Mouse (Mus musculus): Measurements from ENCODE around the gene Trip11. TPM values are rescaled to one million over a fixed set of nuclear protein-coding genes. Genes with fewer than 3 reads are reported as not detected.
"Not testable (repeated sequence)": the region's sequence is repeated elsewhere in the genome, so short reads cannot be mapped to it uniquely, and the experiment has no call there.

The Trip11 gene
- polyA plus RNA-seq (2014; fragmentation: Nextera tagmentation; extraction: Ambion mirVana) = 10.8 and 14.2 TPM in 2 replicates

GRCm38 (mm10) chr12:101912626-101913490 is at the start of gene Trip11:
Gene Trip11 (minus strand): TSS chr12:101913267.
- H3K4me1 ChIP-seq (ENCODE audit: control insufficient read depth, insufficient read depth, low read length) = no peaks in the 10 kb centered on the region
- H3K27ac ChIP-seq (replicated peaks; ENCODE audit: low read depth, low read length) = 0 out of 2 replicates have a peak within 1 kb of the TSS, but pooled peaks have one; percentile 11
- under 1% methylated on average over 69 of the region's 69 CpGs for WGBS
- H3K4me3 ChIP-seq (ENCODE audit: low read depth, low read length) = peak within 1 kb of the TSS; percentile 73
- no peaks in the 10 kb centered on the region for H3K36me3 ChIP-seq (replicated peaks; ENCODE audit: control insufficient read depth, insufficient read depth, low read depth, low read length)
- H3K9ac ChIP-seq (replicated peaks; ENCODE audit: low read length) = peak within 1 kb of the TSS; percentile 72
- DNase-seq (ENCODE audit: low spot score) (peak; percentile 91), ATAC-seq (replicated peaks; ENCODE audit: insufficient number of reproducible peaks, low FRiP score, low TSS enrichment, low read depth) (peak; percentile 96)
- H3K27me3 ChIP-seq (ENCODE audit: control insufficient read depth, insufficient read depth, low read length) = no peaks in the 10 kb centered on the region
- peak within 1 kb of the TSS; percentile 48 for H3K4me2 ChIP-seq (ENCODE audit: low read depth, low read length)
- no peaks in the 10 kb centered on the region for H3K9me3 ChIP-seq (replicated peaks; ENCODE audit: control insufficient read depth, low read length)

DNA sequence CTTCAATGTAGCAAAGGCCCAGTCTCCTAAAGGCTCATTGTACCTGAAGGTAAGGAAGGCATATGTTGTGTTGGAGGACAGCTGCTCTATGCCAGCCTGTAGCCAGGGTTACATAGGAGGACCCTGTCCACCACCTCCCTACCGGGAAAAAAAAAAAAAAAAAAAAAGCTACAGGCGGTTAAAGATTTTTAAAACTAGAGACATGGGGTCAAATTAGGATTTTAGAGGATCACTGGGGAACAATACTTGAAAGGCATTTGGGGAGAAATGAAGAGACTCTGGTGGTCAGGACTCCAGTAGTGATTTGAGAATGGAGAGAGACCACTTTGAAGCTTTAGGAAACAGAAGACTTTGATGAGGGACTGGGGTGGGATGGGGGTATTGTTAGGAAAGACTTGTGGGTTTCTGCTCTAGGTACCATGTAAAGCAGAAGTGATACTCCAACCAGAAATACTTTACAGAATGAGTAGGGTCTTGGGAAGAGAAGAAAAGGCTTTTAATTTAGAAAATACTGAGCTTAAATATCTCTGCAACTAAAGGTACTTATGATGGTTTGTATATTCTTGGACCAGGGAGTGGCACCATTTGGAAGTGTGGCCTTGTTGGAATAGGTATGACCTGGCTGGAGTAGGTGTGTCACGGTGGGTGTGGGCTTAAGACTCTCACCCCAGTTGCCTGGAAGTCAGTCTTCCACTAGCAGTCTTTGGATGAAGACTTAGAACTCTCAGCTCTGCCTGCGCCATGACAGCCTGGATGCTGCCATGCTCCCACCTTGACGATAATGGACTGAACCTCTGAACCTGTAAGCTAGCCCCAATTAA is 46.1 kb upstream of the Trip11 start:
- not testable (repeated sequence) for H3K4me1 ChIP-seq (ENCODE audit: control insufficient read depth, insufficient read depth, low read length); ATAC-seq (replicated peaks; ENCODE audit: insufficient number of reproducible peaks, low FRiP score, low TSS enrichment, low read depth); H3K9me3 ChIP-seq (replicated peaks; ENCODE audit: control insufficient read depth, low read length); DNase-seq (ENCODE audit: low spot score); H3K36me3 ChIP-seq (replicated peaks; ENCODE audit: control insufficient read depth, insufficient read depth, low read depth, low read length); H3K4me2 ChIP-seq (ENCODE audit: low read depth, low read length); H3K4me3 ChIP-seq (ENCODE audit: low read depth, low read length); H3K27me3 ChIP-seq (ENCODE audit: control insufficient read depth, insufficient read depth, low read length); H3K27ac ChIP-seq (replicated peaks; ENCODE audit: low read depth, low read length); H3K9ac ChIP-seq (replicated peaks; ENCODE audit: low read length)
- WGBS = 91% methylated on average over 5 of the region's 5 CpGs

DNA sequence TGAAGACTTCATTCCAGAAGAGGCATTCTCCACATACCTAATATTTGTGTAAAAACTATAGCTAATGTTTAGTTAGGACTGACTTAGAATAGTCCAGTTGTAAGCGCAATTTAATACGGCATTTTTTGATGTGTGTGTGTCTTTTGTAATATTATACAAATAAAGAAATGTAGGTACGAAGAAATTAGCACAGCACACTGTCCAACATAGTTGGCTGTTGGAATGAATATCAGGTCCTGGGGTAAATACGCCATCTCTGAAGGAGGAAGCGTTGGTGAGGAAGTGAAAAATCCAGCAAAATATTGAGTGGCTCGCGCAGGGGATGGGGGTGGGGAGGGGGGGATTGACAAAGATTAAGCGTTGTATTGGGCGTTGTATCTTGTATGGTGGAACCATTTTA is 45.5 kb upstream of the Trip11 start:
- H3K4me3 ChIP-seq (ENCODE audit: low read depth, low read length) = no peak overlapping the region
- H3K27me3 ChIP-seq (ENCODE audit: control insufficient read depth, insufficient read depth, low read length) = no peaks in the 10 kb centered on the region
- ATAC-seq (replicated peaks; ENCODE audit: insufficient number of reproducible peaks, low FRiP score, low TSS enrichment, low read depth) (no peak; the same call in 1 of the 2 replicates), DNase-seq (ENCODE audit: low spot score) (no peak)
- no peaks in the 10 kb centered on the region for H3K4me1 ChIP-seq (ENCODE audit: control insufficient read depth, insufficient read depth, low read length)
- no peak overlapping the region for H3K9ac ChIP-seq (replicated peaks; ENCODE audit: low read length)
- H3K9me3 ChIP-seq (replicated peaks; ENCODE audit: control insufficient read depth, low read length) = no peaks in the 10 kb centered on the region
- no peak overlapping the region; the same call in 1 of the 2 replicates for H3K4me2 ChIP-seq (ENCODE audit: low read depth, low read length)
- H3K36me3 ChIP-seq (replicated peaks; ENCODE audit: control insufficient read depth, insufficient read depth, low read depth, low read length) = no peaks in the 10 kb centered on the region
- no peak overlapping the region for H3K27ac ChIP-seq (replicated peaks; ENCODE audit: low read depth, low read length)
- WGBS = 56% methylated on average over 9 of the region's 9 CpGs

DNA sequence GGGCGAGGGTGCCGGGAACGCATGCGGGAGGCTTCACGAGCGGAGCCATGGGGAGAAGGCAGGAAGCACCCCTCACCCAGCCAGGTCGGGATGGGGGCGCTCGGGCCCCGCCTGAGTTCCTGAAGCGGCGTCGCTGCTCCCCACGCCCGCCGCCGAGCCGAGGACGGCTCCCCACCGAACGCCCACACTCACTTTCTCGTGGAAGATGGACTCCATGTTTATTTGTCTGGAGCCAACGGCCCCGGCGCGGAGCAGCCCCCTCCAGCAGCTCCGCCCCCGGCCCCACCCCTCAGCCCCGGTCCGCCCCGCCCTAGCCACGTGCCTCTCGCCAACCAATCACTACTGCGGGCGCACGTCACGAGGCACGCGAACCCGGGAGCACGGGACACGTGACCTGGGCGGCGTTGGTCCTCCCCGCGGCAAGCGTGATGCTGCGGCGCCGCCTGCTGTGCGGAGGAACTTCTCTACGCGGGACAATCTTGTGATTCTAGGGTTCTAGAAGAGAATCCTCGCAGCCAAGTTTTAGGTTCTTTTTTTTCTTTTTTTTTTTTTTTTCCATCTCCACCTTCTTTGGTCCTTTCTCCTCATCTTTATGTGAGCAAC is 45.0 kb upstream of the Trip11 start, which contains the start of gene Atxn3:
Gene Atxn3, minus strand, starts transcription at position 305 of the 603 bp plus-strand sequence.
- Histone ChIP-seq H3K4me1 (ENCODE audit: control insufficient read depth, insufficient read depth, low read length) (no peaks in the 10 kb centered on the region), H3K4me2 (ENCODE audit: low read depth, low read length) (peak within 1 kb of the TSS; percentile 44), H3K27ac (replicated peaks; ENCODE audit: low read depth, low read length) (no peak within 1 kb of the TSS), H3K27me3 (ENCODE audit: control insufficient read depth, insufficient read depth, low read length) (no peaks in the 10 kb centered on the region), H3K4me3 (ENCODE audit: low read depth, low read length) (peak within 1 kb of the TSS; percentile 92), H3K9me3 (replicated peaks; ENCODE audit: control insufficient read depth, low read length) (no peaks in the 10 kb centered on the region), H3K9ac (replicated peaks; ENCODE audit: low read length) (peak within 1 kb of the TSS; percentile 83), H3K36me3 (replicated peaks; ENCODE audit: control insufficient read depth, insufficient read depth, low read depth, low read length) (no peaks in the 10 kb centered on the region)
- DNase-seq (ENCODE audit: low spot score) (peak; percentile 97), ATAC-seq (replicated peaks; ENCODE audit: insufficient number of reproducible peaks, low FRiP score, low TSS enrichment, low read depth) (peak; percentile 94)
- WGBS = under 1% methylated on average over 50 of the region's 54 CpGs

DNA sequence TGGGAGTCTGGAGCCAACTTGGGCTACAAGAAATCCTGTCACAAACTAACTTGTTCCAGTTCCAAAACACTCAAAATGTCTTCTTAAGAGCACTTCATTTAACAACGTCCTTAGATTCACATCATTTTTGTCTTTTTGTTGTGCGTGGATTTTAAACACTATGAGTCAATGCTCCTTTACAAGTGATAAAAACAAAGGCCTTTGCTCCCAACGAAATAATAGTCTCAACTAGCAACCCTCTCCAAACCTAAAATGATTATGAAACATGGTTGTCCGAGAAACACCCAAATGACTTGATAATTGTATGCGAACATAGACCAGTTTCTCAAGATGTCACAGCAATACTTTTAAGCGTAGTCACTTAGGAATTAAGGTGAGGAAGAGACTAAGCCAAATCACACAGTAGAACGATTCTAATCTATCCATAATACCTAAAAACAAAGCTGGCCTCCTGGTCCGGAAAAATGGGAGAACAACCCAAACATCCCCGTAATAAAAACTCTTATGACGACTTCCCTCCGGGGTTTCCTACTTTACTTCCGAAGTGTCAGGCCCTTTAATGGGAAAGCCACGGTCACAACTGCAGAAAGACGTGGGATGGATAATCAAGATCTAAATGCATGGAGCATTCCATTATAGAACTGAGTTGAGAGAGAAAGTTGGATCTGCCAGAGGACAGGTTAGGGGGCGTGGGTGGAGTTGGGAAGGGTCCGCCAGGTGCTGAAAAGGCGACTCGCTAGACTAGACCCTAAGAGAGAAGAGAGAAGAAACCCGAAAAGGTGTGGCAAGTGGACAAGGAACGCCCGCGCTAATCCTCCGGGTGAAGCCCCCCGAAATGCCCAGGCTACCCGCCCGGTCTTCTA is 44.2 kb upstream of the Trip11 start:
- H3K4me3 ChIP-seq (ENCODE audit: low read depth, low read length) = peak overlapping the region; percentile 92
- peak overlapping the region; percentile 83 for H3K9ac ChIP-seq (replicated peaks; ENCODE audit: low read length)
- no peaks in the 10 kb centered on the region for H3K27me3 ChIP-seq (ENCODE audit: control insufficient read depth, insufficient read depth, low read length)
- 15% methylated on average over 26 of the region's 26 CpGs for WGBS
- H3K9me3 ChIP-seq (replicated peaks; ENCODE audit: control insufficient read depth, low read length) = no peaks in the 10 kb centered on the region
- no peak overlapping the region for H3K27ac ChIP-seq (replicated peaks; ENCODE audit: low read depth, low read length)
- no peaks in the 10 kb centered on the region for H3K36me3 ChIP-seq (replicated peaks; ENCODE audit: control insufficient read depth, insufficient read depth, low read depth, low read length)
- peak overlapping the region; percentile 44 for H3K4me2 ChIP-seq (ENCODE audit: low read depth, low read length)
- peak; percentile 10 for DNase-seq (ENCODE audit: low spot score)
- no peak for ATAC-seq (replicated peaks; ENCODE audit: insufficient number of reproducible peaks, low FRiP score, low TSS enrichment, low read depth)
- H3K4me1 ChIP-seq (ENCODE audit: control insufficient read depth, insufficient read depth, low read length) = no peaks in the 10 kb centered on the region

- H3K27ac ChIP-seq (replicated peaks; ENCODE audit: low read depth, low read length); DNase-seq (ENCODE audit: low spot score); ATAC-seq (replicated peaks; ENCODE audit: insufficient number of reproducible peaks, low FRiP score, low TSS enrichment, low read depth); H3K9me3 ChIP-seq (replicated peaks; ENCODE audit: control insufficient read depth, low read length); H3K4me3 ChIP-seq (ENCODE audit: low read depth, low read length); H3K9ac ChIP-seq (replicated peaks; ENCODE audit: low read length); H3K27me3 ChIP-seq (ENCODE audit: control insufficient read depth, insufficient read depth, low read length); H3K4me1 ChIP-seq (ENCODE audit: control insufficient read depth, insufficient read depth, low read length); H3K36me3 ChIP-seq (replicated peaks; ENCODE audit: control insufficient read depth, insufficient read depth, low read depth, low read length); H3K4me2 ChIP-seq (ENCODE audit: low read depth, low read length): not testable (repeated sequence)
- WGBS = 92% methylated on average over 8 of the region's 8 CpGs
Observed at GRCm38 (mm10) chr12:101955821-101956220, 42.8 kb upstream of the Trip11 start.

DNA sequence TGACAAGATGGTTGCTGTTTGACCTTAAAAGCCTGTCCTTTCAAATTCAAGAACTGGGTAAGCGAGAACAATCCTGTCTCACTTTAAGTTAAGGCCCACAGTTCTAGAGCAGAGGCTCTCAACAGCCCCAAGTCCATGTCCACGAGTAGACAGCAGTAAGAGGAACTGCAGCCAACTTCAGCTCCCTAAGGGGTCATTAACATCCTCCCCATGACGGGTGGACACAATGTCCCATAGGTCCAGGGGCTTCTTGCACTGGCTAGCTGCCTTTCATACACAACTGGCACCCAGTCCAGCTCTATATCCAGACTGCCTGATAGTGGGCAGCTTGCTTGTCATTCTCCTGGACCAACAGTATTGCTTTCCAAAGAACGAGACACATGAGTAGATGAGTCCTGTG is 35.7 kb upstream of the Trip11 start:
- Histone ChIP-seq H3K27ac (replicated peaks; ENCODE audit: low read depth, low read length) (no peak overlapping the region), H3K9ac (replicated peaks; ENCODE audit: low read length) (no peak overlapping the region), H3K27me3 (ENCODE audit: control insufficient read depth, insufficient read depth, low read length) (no peaks in the 10 kb centered on the region), H3K36me3 (replicated peaks; ENCODE audit: control insufficient read depth, insufficient read depth, low read depth, low read length) (peaks cover 5% of the 10 kb centered on the region), H3K9me3 (replicated peaks; ENCODE audit: control insufficient read depth, low read length) (no peaks in the 10 kb centered on the region), H3K4me3 (ENCODE audit: low read depth, low read length) (no peak overlapping the region), H3K4me1 (ENCODE audit: control insufficient read depth, insufficient read depth, low read length) (no peaks in the 10 kb centered on the region), H3K4me2 (ENCODE audit: low read depth, low read length) (no peak overlapping the region)
- ATAC-seq (replicated peaks; ENCODE audit: insufficient number of reproducible peaks, low FRiP score, low TSS enrichment, low read depth) (no peak), DNase-seq (ENCODE audit: low spot score) (no peak)
- WGBS = 82% methylated on average over 4 of the region's 4 CpGs
